Mouse (Mus musculus) liver, postnatal 0 days (tissue): Measurements from ENCODE around the gene Tomm22.

Experiments used
- CTCF ChIP-seq: sonication (generic); IDR thresholded peaks from 2 replicates; pipeline ENCODE4 v1.5.1; 2016; ENCODE audit warnings: antibody characterized with exemption, low read depth
- EP300 ChIP-seq: IDR thresholded peaks from 2 replicates; pipeline ENCODE4 v1.6.1; 2016; ENCODE audit warnings: antibody characterized with exemption, low read depth, mild to moderate bottlenecking

DNA sequence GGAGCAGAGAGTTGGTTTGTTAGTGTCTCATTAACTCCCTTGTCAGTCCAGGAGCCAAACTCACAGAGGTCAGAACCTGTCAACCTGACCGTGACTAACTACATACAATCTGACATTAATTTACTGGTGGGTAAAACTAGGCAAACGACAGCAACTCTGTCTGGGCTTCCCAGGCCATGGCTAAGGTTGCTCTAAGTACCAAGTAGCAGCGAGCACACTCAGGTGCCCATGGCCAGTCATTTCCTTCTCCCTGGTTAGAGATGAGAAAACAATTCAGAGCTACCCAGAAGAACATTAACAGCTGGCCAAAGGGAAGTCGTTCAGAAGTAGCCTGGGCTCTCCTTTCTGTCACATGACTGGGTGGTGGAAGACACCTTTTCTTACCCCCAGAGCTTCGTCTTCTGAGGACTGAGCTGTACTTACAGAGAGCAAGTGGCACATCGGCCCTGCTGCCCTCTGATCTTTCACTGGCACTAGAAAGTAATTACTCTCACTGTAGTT, 14.5 kb downstream of the Tomm22 start:
- TF ChIP-seq EP300 (no peak), CTCF (no peak)
